Mouse (Mus musculus) lung, embryonic 14.5 days (tissue): ENCODE measurements at regions not wholly inside any gene's neighbourhood (a gene's known extent, or its start where the extent isn't known, plus 50 kb on each side); places are given as distances from the start of the nearest gene placed in this dataset.

Experiments
- ATAC-seq: fragments of 200-750 bp; cut with Nextera tagmentation; 2 replicates; pipeline ENCODE4 v1.8.0; 2017; ENCODE audit warnings: mild to moderate bottlenecking, moderate TSS enrichment, moderate library complexity; ENCODE audit not compliant: insufficient read depth
- DNase-seq: peaks from one replicate; pipeline ENCODE4 v3.0.0-alpha.2; 2015
- H3K27ac ChIP-seq: fragments of 300-500 bp; sonication (generic); 2 replicates; pipeline ENCODE4 v1.5.1; 2014; ENCODE audit warnings: low read depth, mild to moderate bottlenecking, moderate library complexity
- H3K27me3 ChIP-seq: fragments of 300-500 bp; sonication (generic); 2 replicates; pipeline ENCODE4 v1.6.1; 2014; ENCODE audit warnings: low read length, control low read depth; ENCODE audit not compliant: insufficient read depth
- H3K36me3 ChIP-seq: fragments of 300-500 bp; sonication (generic); 2 replicates; pipeline ENCODE4 v1.6.1; 2014; ENCODE audit warnings: control low read depth; ENCODE audit not compliant: insufficient read depth
- H3K4me1 ChIP-seq: fragments of 300-500 bp; sonication (generic); 2 replicates; pipeline ENCODE4 v1.6.1; 2014; ENCODE audit warnings: antibody characterized with exemption, control low read depth; ENCODE audit not compliant: insufficient read depth
- H3K4me2 ChIP-seq: fragments of 300-500 bp; sonication (generic); 2 replicates; pipeline ENCODE4 v1.6.1; 2014; ENCODE audit warnings: mild to moderate bottlenecking
- H3K4me3 ChIP-seq: fragments of 300-500 bp; sonication (generic); 2 replicates; pipeline ENCODE4 v1.5.1; 2014; ENCODE audit warnings: low read depth, low read length
- H3K9ac ChIP-seq: fragments of 300-500 bp; sonication (generic); 2 replicates; pipeline ENCODE4 v1.6.1; 2014
- H3K9me3 ChIP-seq: fragments of 300-500 bp; sonication (generic); 2 replicates; pipeline ENCODE4 v1.6.1; 2016; ENCODE audit warnings: low read depth, low read length, control low read depth
- CTCF ChIP-seq: IDR thresholded peaks from 2 replicates; pipeline ENCODE4 v1.5.1; 2016; ENCODE audit warnings: antibody characterized with exemption, low read depth
- WGBS: fragments of 180-500 bp; shearing (Covaris S2); extraction: QIAGEN DNeasy Blood & Tissue Kit; methylation state at CpG from one replicate; pipeline ENCODE4 v1.1.7; 2014; 5-methylcytosine and 5-hydroxymethylcytosine counted together

GRCm38 (mm10) chr3:38555939-38556338, 71.3 kb upstream of the Ankrd50 start:
- no peaks in the 10 kb centered on the region for H3K4me1 ChIP-seq
- ATAC-seq (no peak), DNase-seq (no peak)
- no peak for TF ChIP-seq CTCF
- H3K9ac ChIP-seq: no peak overlapping the region
- no peak overlapping the region for H3K4me3 ChIP-seq
- H3K27ac ChIP-seq: no peak overlapping the region
- H3K36me3 ChIP-seq: no peaks in the 10 kb centered on the region
- WGBS: 94% methylated on average over 5 of the region's 5 CpGs
- H3K9me3 ChIP-seq: no peaks in the 10 kb centered on the region
- no peaks in the 10 kb centered on the region for H3K27me3 ChIP-seq
- no peak overlapping the region for H3K4me2 ChIP-seq

DNA sequence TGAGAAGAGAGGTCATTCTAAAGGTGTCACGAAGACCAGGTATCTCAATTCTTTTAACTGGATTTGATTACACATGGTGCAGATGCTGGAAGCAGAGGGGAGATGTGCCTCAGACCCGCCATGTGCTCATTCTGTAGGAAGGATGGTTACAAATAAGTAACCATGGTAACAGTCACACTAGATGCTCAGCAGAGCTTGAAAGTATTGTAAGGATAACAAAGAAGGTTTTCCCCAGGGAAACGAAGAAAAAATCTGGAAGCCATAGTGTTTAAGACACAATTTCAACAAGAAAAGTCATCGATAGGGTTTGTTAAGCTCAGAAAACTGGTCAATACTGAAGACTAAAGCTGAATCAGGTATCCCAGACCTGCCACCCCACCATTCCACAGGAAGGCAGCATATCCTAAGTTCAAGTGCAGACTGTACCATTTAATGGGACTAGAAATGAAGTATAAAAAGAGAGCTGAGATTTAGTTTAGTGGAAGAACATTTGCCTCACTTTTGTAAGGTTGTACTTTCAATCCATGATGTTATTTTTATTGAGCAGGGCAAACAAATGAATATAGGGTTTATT, 68.9 kb upstream of the Ankrd50 start:
- DNase-seq (no peak), ATAC-seq (no peak)
- Histone ChIP-seq H3K9me3 (no peaks in the 10 kb centered on the region), H3K4me1 (no peaks in the 10 kb centered on the region), H3K27ac (no peak overlapping the region), H3K4me2 (no peak overlapping the region), H3K27me3 (no peaks in the 10 kb centered on the region), H3K4me3 (no peak overlapping the region), H3K9ac (no peak overlapping the region), H3K36me3 (no peaks in the 10 kb centered on the region)
- 83% methylated on average over 4 of the region's 4 CpGs for WGBS
- TF ChIP-seq CTCF: no peak

DNA sequence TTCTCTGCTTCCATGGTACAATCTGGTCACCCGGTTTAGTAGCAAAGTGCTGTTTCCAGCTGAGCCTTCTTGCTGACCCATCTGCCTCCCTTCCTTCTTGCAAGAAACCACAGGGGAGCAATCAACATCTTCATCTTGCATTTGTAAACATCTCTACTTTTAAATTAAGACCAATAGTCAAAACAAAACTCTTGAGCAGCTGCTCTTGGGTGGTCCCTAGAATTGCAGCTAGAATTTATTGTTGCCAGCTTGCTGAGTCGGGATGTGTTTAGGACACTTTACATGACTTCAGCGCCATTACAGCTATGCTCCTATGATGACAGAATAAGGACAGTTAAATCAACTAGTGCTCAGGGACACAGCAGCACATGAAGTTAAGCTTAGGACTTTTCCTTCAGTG, 62.4 kb upstream of the Ankrd50 start:
- ATAC-seq (peak; percentile 49; the same call in 1 of the 2 replicates), DNase-seq (peak; percentile 74)
- Histone ChIP-seq H3K9me3 (no peaks in the 10 kb centered on the region), H3K36me3 (no peaks in the 10 kb centered on the region), H3K4me1 (no peaks in the 10 kb centered on the region), H3K27me3 (no peaks in the 10 kb centered on the region), H3K4me2 (no peak overlapping the region), H3K9ac (no peak overlapping the region), H3K27ac (no peak overlapping the region), H3K4me3 (no peak overlapping the region)
- 48% methylated on average over 3 of the region's 3 CpGs for WGBS
- no peak for TF ChIP-seq CTCF

GRCm38 (mm10) chr3:38545501-38545896, 60.9 kb upstream of the Ankrd50 start:
- Histone ChIP-seq H3K4me3 (no peak overlapping the region), H3K4me1 (no peaks in the 10 kb centered on the region), H3K27ac (no peak overlapping the region), H3K4me2 (no peak overlapping the region), H3K9me3 (no peaks in the 10 kb centered on the region), H3K36me3 (no peaks in the 10 kb centered on the region), H3K27me3 (no peaks in the 10 kb centered on the region), H3K9ac (no peak overlapping the region)
- no peak for ATAC-seq
- 85% methylated on average over 3 of the region's 3 CpGs for WGBS
- DNase-seq: no peak
- no peak for TF ChIP-seq CTCF

DNA sequence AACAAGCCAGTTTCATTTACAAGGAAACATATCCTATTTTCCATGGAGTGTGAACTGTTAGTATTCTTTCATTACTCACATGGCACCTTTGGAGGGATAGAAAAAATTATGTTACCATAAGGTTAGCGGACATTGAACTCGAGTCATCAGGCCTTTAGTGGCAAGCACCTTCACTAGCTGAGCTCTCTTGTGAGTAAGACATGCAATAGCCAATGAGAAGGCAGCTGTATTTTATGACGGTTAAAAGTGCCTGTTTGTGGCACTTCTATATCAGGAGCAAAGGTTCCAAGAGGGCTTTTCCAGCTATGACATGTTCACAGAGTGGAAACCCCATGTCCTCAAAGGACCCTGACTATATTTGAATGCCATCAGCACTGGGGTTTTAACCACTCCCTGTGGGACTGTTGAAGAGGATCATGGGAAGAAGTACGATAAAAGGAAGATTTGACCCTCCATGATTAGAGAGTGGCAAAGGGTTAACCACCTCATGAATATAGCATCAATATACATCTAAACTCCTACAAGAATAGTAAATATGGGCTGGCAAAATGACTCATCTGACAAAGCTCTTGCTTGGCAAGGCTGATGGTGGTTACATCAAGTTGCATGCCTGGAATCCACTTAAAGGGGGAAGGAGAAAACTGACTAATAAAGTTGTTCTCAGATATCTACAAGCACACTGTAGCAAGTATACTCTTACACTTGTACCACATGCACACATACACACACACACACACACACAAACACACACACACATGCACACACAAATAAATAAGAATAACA, 60.3 kb upstream of the Ankrd50 start:
- ATAC-seq (no peak), DNase-seq (no peak)
- Histone ChIP-seq H3K27me3 (no peaks in the 10 kb centered on the region), H3K36me3 (no peaks in the 10 kb centered on the region), H3K4me1 (no peaks in the 10 kb centered on the region), H3K4me3 (no peak overlapping the region), H3K4me2 (no peak overlapping the region), H3K9ac (no peak overlapping the region), H3K9me3 (no peaks in the 10 kb centered on the region), H3K27ac (no peak overlapping the region)
- TF ChIP-seq CTCF: no peak
- 79% methylated on average over 4 of the region's 4 CpGs for WGBS

DNA sequence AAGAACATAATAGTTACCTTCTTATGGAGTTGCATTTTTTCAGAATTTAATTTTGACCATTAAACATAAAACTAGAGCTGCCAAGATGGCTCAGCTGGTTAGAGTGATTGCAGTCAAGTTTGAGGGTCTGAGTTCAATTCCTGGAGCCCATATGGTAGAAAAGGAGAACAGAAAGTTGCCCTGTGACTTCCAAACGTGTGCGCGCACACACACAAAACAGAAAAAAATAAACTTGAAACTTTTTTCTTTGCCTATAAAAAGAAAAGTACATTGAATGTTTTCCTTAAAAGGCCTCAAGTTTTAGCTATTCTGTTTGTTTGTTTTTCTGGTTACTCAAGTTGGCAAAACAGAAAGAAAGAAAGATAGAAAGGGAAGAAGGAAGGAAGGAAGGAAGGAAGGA, 59.2 kb upstream of the Ankrd50 start:
- Histone ChIP-seq H3K27me3 (no peaks in the 10 kb centered on the region), H3K4me3 (no peak overlapping the region), H3K36me3 (no peaks in the 10 kb centered on the region), H3K9ac (no peak overlapping the region), H3K4me2 (no peak overlapping the region), H3K4me1 (no peaks in the 10 kb centered on the region), H3K27ac (no peak overlapping the region), H3K9me3 (no peaks in the 10 kb centered on the region)
- ATAC-seq: no peak
- TF ChIP-seq CTCF: no peak
- DNase-seq: no peak
- 88% methylated on average over 3 of the region's 3 CpGs for WGBS

- Histone ChIP-seq H3K36me3 (no peaks in the 10 kb centered on the region), H3K4me2 (no peak overlapping the region), H3K27me3 (no peaks in the 10 kb centered on the region), H3K4me1 (no peaks in the 10 kb centered on the region), H3K27ac (no peak overlapping the region), H3K9me3 (no peaks in the 10 kb centered on the region), H3K4me3 (no peak overlapping the region), H3K9ac (no peak overlapping the region)
- WGBS: 71% methylated on average over 3 of the region's 3 CpGs
- peak; percentile 17 for DNase-seq
- ATAC-seq: no peak
- TF ChIP-seq CTCF: no peak
Measured at GRCm38 (mm10) chr3:38541296-38541695, 56.7 kb upstream of the Ankrd50 start.
